Mouse (Mus musculus): Measurements from ENCODE around the gene Spaca4. TPM values are rescaled to one million over a fixed set of nuclear protein-coding genes. Genes with fewer than 3 reads are reported as not detected.

Spaca4 gene
- polyA plus RNA-seq, 1 experiment from 2014 or later, result not detected

- H3K9ac ChIP-seq (ENCODE audit: low read depth, low read length), result no peak overlapping the region
- ATAC-seq (ENCODE audit: low FRiP score, low TSS enrichment), result no peak
- no peak overlapping the region for H3K4me2 ChIP-seq (replicated peaks; ENCODE audit: low read depth, low read length)
- peaks cover 21% of the 10 kb centered on the region for H3K27me3 ChIP-seq (ENCODE audit: control insufficient read depth, insufficient read depth, low read length)
- 0 out of 2 replicates have a peak, but pooled peaks cover 4% of the 10 kb centered on the region for H3K4me1 ChIP-seq (ENCODE audit: control insufficient read depth, insufficient read depth, low read length)
- no peak overlapping the region for H3K27ac ChIP-seq (ENCODE audit: low read depth, low read length)
- no peak overlapping the region for H3K4me3 ChIP-seq (ENCODE audit: low read length)
- H3K36me3 ChIP-seq (ENCODE audit: control insufficient read depth, insufficient read depth, low read length), result no peaks in the 10 kb centered on the region
- H3K9me3 ChIP-seq (ENCODE audit: control insufficient read depth, low read length), result no peaks in the 10 kb centered on the region
- WGBS, result 52% methylated on average over 6 of the region's 6 CpGs
Measured at GRCm38 (mm10) chr7:45755703-45756102, 30.1 kb upstream of the Spaca4 start.

- no peak overlapping the region for H3K4me2 ChIP-seq (replicated peaks; ENCODE audit: low read depth, low read length)
- 66% methylated on average over 9 of the region's 9 CpGs for WGBS
- no peak for ATAC-seq (ENCODE audit: low FRiP score, low TSS enrichment)
- no peak overlapping the region for H3K4me3 ChIP-seq (ENCODE audit: low read length)
- H3K4me1 ChIP-seq (ENCODE audit: control insufficient read depth, insufficient read depth, low read length), result peaks cover 8% of the 10 kb centered on the region
- peaks cover 4% of the 10 kb centered on the region; the same call in 1 of the 2 replicates for H3K9me3 ChIP-seq (ENCODE audit: control insufficient read depth, low read length)
- no peaks in the 10 kb centered on the region for H3K36me3 ChIP-seq (ENCODE audit: control insufficient read depth, insufficient read depth, low read length)
- no peak overlapping the region for H3K27ac ChIP-seq (ENCODE audit: low read depth, low read length)
- no peak overlapping the region for H3K9ac ChIP-seq (ENCODE audit: low read depth, low read length)
- no peaks in the 10 kb centered on the region for H3K27me3 ChIP-seq (ENCODE audit: control insufficient read depth, insufficient read depth, low read length)
Measured at GRCm38 (mm10) chr7:45750162-45750561, 24.5 kb upstream of the Spaca4 start.

DNA sequence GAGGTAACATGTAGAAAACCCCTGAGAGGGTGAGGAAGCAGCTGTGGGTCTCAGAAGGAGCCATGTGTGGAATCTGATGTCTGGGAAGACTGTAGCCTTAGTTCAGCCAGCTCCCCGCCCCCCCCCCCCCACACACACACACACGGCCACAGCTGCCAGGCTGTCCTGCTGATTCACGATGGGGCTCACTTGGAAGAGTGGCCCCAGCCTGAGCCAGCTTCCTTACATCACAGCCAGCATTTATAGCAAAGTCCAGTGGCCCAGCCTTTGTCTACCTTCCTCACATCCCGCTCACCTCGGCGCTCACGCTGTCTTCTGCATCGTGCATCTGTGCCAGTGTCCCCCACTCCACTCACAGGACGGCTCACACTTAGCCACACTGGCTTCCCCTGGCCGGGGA, 23.8 kb upstream of the Spaca4 start:
- no peak overlapping the region for H3K4me2 ChIP-seq (replicated peaks; ENCODE audit: low read depth, low read length)
- no peaks in the 10 kb centered on the region for H3K27me3 ChIP-seq (ENCODE audit: control insufficient read depth, insufficient read depth, low read length)
- no peaks in the 10 kb centered on the region for H3K36me3 ChIP-seq (ENCODE audit: control insufficient read depth, insufficient read depth, low read length)
- H3K4me3 ChIP-seq (ENCODE audit: low read length), result no peak overlapping the region
- WGBS, result 33% methylated on average over 9 of the region's 10 CpGs
- H3K4me1 ChIP-seq (ENCODE audit: control insufficient read depth, insufficient read depth, low read length), result peaks cover 8% of the 10 kb centered on the region
- ATAC-seq (ENCODE audit: low FRiP score, low TSS enrichment), result peak; percentile 38; the same call in 1 of the 2 replicates
- no peak overlapping the region for H3K27ac ChIP-seq (ENCODE audit: low read depth, low read length)
- H3K9ac ChIP-seq (ENCODE audit: low read depth, low read length), result no peak overlapping the region
- peaks cover 4% of the 10 kb centered on the region; the same call in 1 of the 2 replicates for H3K9me3 ChIP-seq (ENCODE audit: control insufficient read depth, low read length)

DNA sequence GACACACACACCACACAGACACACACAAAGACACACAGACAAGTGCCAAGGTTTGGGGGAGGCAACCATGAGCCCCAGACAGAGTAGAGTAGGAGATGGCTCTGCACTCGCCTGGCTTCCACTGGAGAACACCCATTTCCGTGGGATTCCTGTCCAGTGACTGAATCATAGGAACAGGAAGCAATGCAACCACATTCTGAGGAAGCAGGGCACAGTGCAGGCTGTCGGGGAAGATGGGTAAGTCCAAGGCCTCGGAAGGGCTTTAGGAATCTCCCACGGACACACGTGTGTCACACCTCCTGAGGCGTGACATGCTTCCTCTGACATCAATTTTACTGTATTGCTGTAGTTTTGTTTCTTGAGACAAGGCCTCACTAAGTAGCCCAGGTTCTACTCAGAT, 22.5 kb upstream of the Spaca4 start:
- Histone ChIP-seq H3K36me3 (ENCODE audit: control insufficient read depth, insufficient read depth, low read length) (no peaks in the 10 kb centered on the region), H3K4me2 (replicated peaks; ENCODE audit: low read depth, low read length) (no peak overlapping the region), H3K9ac (ENCODE audit: low read depth, low read length) (no peak overlapping the region), H3K4me3 (ENCODE audit: low read length) (no peak overlapping the region), H3K27ac (ENCODE audit: low read depth, low read length) (no peak overlapping the region), H3K4me1 (ENCODE audit: control insufficient read depth, insufficient read depth, low read length) (peaks cover 8% of the 10 kb centered on the region), H3K9me3 (ENCODE audit: control insufficient read depth, low read length) (peaks cover 4% of the 10 kb centered on the region; the same call in 1 of the 2 replicates), H3K27me3 (ENCODE audit: control insufficient read depth, insufficient read depth, low read length) (no peaks in the 10 kb centered on the region)
- WGBS, result 70% methylated on average over 7 of the region's 7 CpGs
- no peak for ATAC-seq (ENCODE audit: low FRiP score, low TSS enrichment)

DNA sequence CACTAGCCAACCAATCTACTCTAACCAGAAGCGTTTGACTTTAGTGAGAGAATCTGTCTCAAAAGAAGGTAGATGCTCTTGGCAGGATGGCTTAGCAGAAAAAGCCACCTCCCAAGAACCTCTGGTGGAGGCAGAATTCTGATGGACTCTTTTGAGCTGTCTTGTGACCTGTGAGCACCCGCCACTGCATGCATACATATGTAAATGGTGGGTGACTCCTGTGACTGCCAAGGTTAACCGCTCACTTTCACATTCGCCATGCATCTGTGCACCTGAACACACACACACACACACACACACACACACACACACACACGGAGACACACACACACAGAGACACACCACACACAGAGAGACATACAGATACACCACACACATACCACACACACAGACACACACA, 21.8 kb upstream of the Spaca4 start:
- Histone ChIP-seq H3K4me3 (ENCODE audit: low read length) (no peak overlapping the region), H3K36me3 (ENCODE audit: control insufficient read depth, insufficient read depth, low read length) (no peaks in the 10 kb centered on the region), H3K4me1 (ENCODE audit: control insufficient read depth, insufficient read depth, low read length) (peaks cover 8% of the 10 kb centered on the region), H3K4me2 (replicated peaks; ENCODE audit: low read depth, low read length) (no peak overlapping the region), H3K9me3 (ENCODE audit: control insufficient read depth, low read length) (peaks cover 4% of the 10 kb centered on the region; the same call in 1 of the 2 replicates), H3K9ac (ENCODE audit: low read depth, low read length) (no peak overlapping the region), H3K27ac (ENCODE audit: low read depth, low read length) (no peak overlapping the region), H3K27me3 (ENCODE audit: control insufficient read depth, insufficient read depth, low read length) (no peaks in the 10 kb centered on the region)
- no peak for ATAC-seq (ENCODE audit: low FRiP score, low TSS enrichment)
- 91% methylated on average over 5 of the region's 5 CpGs for WGBS

GRCm38 (mm10) chr7:45746518-45746917, 20.9 kb upstream of the Spaca4 start:
- 73% methylated on average over 6 of the region's 6 CpGs for WGBS

GRCm38 (mm10) chr7:45744387-45744786, 18.8 kb upstream of the Spaca4 start:
- H3K4me3 ChIP-seq (ENCODE audit: low read length), result no peak overlapping the region
- no peaks in the 10 kb centered on the region for H3K36me3 ChIP-seq (ENCODE audit: control insufficient read depth, insufficient read depth, low read length)
- ATAC-seq (ENCODE audit: low FRiP score, low TSS enrichment), result peak; percentile 56
- WGBS, result 28% methylated on average over 2 of the region's 2 CpGs
- H3K4me1 ChIP-seq (ENCODE audit: control insufficient read depth, insufficient read depth, low read length), result peaks cover 4% of the 10 kb centered on the region; the same call in 1 of the 2 replicates
- no peaks in the 10 kb centered on the region for H3K27me3 ChIP-seq (ENCODE audit: control insufficient read depth, insufficient read depth, low read length)
- H3K9me3 ChIP-seq (ENCODE audit: control insufficient read depth, low read length), result peaks cover 4% of the 10 kb centered on the region; the same call in 1 of the 2 replicates
- H3K27ac ChIP-seq (ENCODE audit: low read depth, low read length), result no peak overlapping the region
- H3K4me2 ChIP-seq (replicated peaks; ENCODE audit: low read depth, low read length), result no peak overlapping the region
- no peak overlapping the region for H3K9ac ChIP-seq (ENCODE audit: low read depth, low read length)

More at GRCm38 (mm10) chr7:45746518-45746917, 20.9 kb upstream of the Spaca4 start:
- Histone ChIP-seq H3K9ac (ENCODE audit: low read depth, low read length) (no peak overlapping the region), H3K36me3 (ENCODE audit: control insufficient read depth, insufficient read depth, low read length) (no peaks in the 10 kb centered on the region), H3K4me2 (replicated peaks; ENCODE audit: low read depth, low read length) (no peak overlapping the region), H3K27me3 (ENCODE audit: control insufficient read depth, insufficient read depth, low read length) (no peaks in the 10 kb centered on the region), H3K27ac (ENCODE audit: low read depth, low read length) (no peak overlapping the region), H3K4me1 (ENCODE audit: control insufficient read depth, insufficient read depth, low read length) (peaks cover 8% of the 10 kb centered on the region), H3K9me3 (ENCODE audit: control insufficient read depth, low read length) (peaks cover 4% of the 10 kb centered on the region; the same call in 1 of the 2 replicates), H3K4me3 (ENCODE audit: low read length) (no peak overlapping the region)
- ATAC-seq (ENCODE audit: low FRiP score, low TSS enrichment), result no peak

DNA sequence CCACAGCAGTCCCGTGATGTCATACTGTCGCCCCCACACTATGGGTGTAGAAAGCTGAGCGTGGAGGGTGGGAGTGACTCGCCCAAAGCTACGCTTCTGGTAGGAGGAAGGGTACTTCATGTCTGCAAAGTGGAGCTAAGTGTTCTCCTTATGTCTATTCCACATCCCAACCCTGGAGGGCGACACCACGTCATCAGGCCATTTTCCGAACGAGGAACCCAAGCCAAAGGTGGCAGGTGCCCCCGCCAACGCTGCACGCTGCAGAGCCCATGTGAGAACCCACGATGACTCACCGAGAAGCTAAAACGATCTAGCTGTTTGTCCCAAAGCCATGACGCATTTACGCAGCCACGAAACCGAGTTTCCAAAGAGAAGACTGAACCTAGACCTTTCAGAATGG, 16.7 kb upstream of the Spaca4 start:
- H3K36me3 ChIP-seq (ENCODE audit: control insufficient read depth, insufficient read depth, low read length), result no peaks in the 10 kb centered on the region
- no peaks in the 10 kb centered on the region for H3K27me3 ChIP-seq (ENCODE audit: control insufficient read depth, insufficient read depth, low read length)
- no peaks in the 10 kb centered on the region for H3K4me1 ChIP-seq (ENCODE audit: control insufficient read depth, insufficient read depth, low read length)
- H3K9ac ChIP-seq (ENCODE audit: low read depth, low read length), result no peak overlapping the region
- peak overlapping the region; percentile 46 for H3K4me2 ChIP-seq (replicated peaks; ENCODE audit: low read depth, low read length)
- peak overlapping the region; percentile 30 for H3K4me3 ChIP-seq (ENCODE audit: low read length)
- 43% methylated on average over 19 of the region's 19 CpGs for WGBS
- H3K9me3 ChIP-seq (ENCODE audit: control insufficient read depth, low read length), result peaks cover 4% of the 10 kb centered on the region; the same call in 1 of the 2 replicates
- no peak for ATAC-seq (ENCODE audit: low FRiP score, low TSS enrichment)
- no peak overlapping the region for H3K27ac ChIP-seq (ENCODE audit: low read depth, low read length)

DNA sequence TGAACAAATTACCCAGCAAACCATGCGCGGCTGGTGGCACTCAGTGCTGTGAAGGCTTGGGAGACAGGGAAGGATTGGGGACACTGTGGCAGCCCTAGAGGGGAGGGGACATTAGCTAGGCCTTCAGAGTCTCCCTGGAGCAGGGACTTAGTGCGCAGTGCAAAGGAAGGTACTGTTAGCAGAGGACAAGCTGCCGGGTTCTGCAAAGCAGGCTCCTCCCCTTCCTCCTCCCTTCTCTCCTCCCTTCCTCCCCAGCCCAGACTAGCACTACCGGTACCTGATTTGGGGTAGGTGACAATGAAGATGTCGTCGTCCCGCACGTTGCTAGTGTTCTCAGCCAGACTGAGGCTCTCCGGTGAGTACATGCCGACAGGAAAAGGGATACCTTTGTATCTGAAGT, 16.2 kb upstream of the Spaca4 start:
- no peaks in the 10 kb centered on the region for H3K4me1 ChIP-seq (ENCODE audit: control insufficient read depth, insufficient read depth, low read length)
- H3K9me3 ChIP-seq (ENCODE audit: control insufficient read depth, low read length), result peaks cover 3% of the 10 kb centered on the region; the same call in 1 of the 2 replicates
- 0 out of 2 replicates have a peak, but pooled peaks have one; percentile 25 for ATAC-seq (ENCODE audit: low FRiP score, low TSS enrichment)
- H3K4me2 ChIP-seq (replicated peaks; ENCODE audit: low read depth, low read length), result peak overlapping the region; percentile 46
- H3K27me3 ChIP-seq (ENCODE audit: control insufficient read depth, insufficient read depth, low read length), result no peaks in the 10 kb centered on the region
- H3K4me3 ChIP-seq (ENCODE audit: low read length), result peak overlapping the region; percentile 30
- WGBS, result 35% methylated on average over 11 of the region's 11 CpGs
- no peak overlapping the region for H3K9ac ChIP-seq (ENCODE audit: low read depth, low read length)
- no peaks in the 10 kb centered on the region for H3K36me3 ChIP-seq (ENCODE audit: control insufficient read depth, insufficient read depth, low read length)
- no peak overlapping the region for H3K27ac ChIP-seq (ENCODE audit: low read depth, low read length)
